Mouse (Mus musculus) C2C12 (cell line): ENCODE data around the gene Hoxa4. TPM values are rescaled to one million over a fixed set of nuclear protein-coding genes. Genes with fewer than 3 reads are reported as not detected.

Source experiments
- H3K27me3 ChIP-seq: one replicate; pipeline ENCODE4 v1.6.1; 2011; ENCODE audit not compliant: control insufficient read depth, insufficient read depth, insufficient read length
- H3K36me3 ChIP-seq: one replicate; pipeline ENCODE4 v1.6.1; 2011; ENCODE audit not compliant: control insufficient read depth, insufficient read depth
- H3K4me3 ChIP-seq: one replicate; pipeline ENCODE4 v1.5.1; 2011; ENCODE audit warnings: mild to moderate bottlenecking, control low read depth; ENCODE audit not compliant: poor library complexity, insufficient read depth, severe bottlenecking
- H3K79me2 ChIP-seq: one replicate; pipeline ENCODE4 v1.6.1; 2011; ENCODE audit not compliant: control insufficient read depth, insufficient read depth
- H3K79me3 ChIP-seq: one replicate; pipeline ENCODE4 v1.6.1; 2011; ENCODE audit warnings: low read depth, control low read depth
- H3ac ChIP-seq: one replicate; pipeline ENCODE3; 2011; ENCODE audit warnings: low read depth; ENCODE audit not compliant: control insufficient read depth, insufficient read length
- CEBPB ChIP-seq: IDR thresholded peaks from one replicate; pipeline ENCODE4 v1.6.1; 2011; ENCODE audit warnings: low read depth, mild to moderate bottlenecking, control low read depth, moderate library complexity
- CTCF ChIP-seq: IDR thresholded peaks from one replicate; pipeline ENCODE4 v1.5.1; 2011; ENCODE audit not compliant: control insufficient read depth, insufficient read depth, insufficient read length
- FOSL1 ChIP-seq: IDR thresholded peaks from one replicate; pipeline ENCODE4 v1.8.0; 2011; ENCODE audit warnings: mild to moderate bottlenecking, low read length; ENCODE audit not compliant: poor library complexity, insufficient read depth, severe bottlenecking
- MAX ChIP-seq: IDR thresholded peaks from one replicate; pipeline ENCODE4 v1.6.1; 2011; ENCODE audit warnings: mild to moderate bottlenecking, control low read depth
- MYOD1 ChIP-seq: IDR thresholded peaks from one replicate; pipeline ENCODE4 v1.6.1; 2011; ENCODE audit warnings: low read depth; ENCODE audit not compliant: control insufficient read depth, insufficient read length
- MYOG ChIP-seq: IDR thresholded peaks from one replicate; pipeline ENCODE4 v1.6.1; 2011; ENCODE audit not compliant: control insufficient read depth, insufficient read length; ENCODE audit errors: extremely low read depth
- USF1 ChIP-seq: IDR thresholded peaks from one replicate; pipeline ENCODE4 v1.6.1; 2011; ENCODE audit warnings: low read depth, mild to moderate bottlenecking, control low read depth, moderate library complexity
- long read RNA-seq, 2 experiments: library from polyadenylated mRNA; unstranded; transcript quantifications; one replicate each; pipeline ENCODE4 v2.0.0; 2019 to 2020
- polyA plus RNA-seq: library from polyadenylated mRNA; unstranded; fragments of >200 nt; fragmentation: generic; extraction: Trizol; gene quantifications from one replicate; pipeline ENCODE4 v1.2.1, GENCODE M21; 2012; ENCODE audit warnings: missing spikeins

The Hoxa4 gene
- 0.74 TPM for polyA plus RNA-seq
- long read RNA-seq, experiment 1, result 0 reads
- long read RNA-seq, experiment 2, result 0 reads

DNA sequence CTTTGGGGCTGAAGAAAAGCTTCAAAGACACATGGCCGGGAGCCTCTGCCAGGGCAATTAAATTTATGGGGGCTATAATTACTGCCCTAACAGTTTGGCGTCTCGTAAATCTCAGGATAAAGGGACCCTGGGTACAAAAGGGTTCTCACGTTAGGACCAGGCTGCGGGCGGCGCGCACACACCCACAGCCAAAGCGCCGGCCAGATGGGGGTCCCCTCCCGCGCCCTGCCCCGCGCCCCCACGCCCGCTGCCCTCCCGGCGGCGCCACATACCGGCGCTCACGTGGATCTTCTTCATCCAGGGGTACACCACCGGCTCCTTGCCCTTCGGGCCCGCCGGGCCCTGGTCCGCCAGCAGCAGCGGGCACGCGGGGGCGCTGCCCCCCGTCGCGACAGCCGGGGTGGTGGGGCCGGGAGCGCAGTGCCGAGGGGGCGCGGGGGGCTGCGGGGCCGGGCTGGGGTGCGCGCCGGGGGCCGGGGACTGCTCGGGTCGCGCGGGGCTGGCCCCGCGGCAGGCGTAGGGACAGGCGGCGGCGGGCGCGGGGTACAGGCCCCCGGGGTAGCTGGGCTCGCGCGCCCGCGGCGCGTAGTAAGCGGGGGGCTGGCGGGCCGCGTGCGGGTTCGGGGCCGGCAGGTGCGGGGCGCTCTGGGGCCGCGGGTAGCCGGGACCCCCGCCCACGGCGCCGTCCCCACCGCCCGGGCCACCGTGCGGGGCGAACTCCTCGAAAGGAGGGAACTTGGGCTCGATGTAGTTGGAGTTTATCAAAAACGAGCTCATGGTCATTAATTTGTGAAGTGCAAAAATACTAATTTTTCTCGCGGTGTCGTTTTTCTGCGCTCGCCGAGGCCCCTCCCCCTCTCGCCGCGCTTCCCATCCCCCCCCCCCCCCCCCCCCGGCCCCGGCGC, at the start of gene Hoxa4:
TSS of gene Hoxa4 (minus strand) at position 848 of the 905 bp plus-strand sequence.
- Histone ChIP-seq H3K79me3 (no peaks in the 10 kb centered on the region), H3K27me3 (no peaks in the 10 kb centered on the region), H3K79me2 (no peaks in the 10 kb centered on the region), H3K36me3 (no peaks in the 10 kb centered on the region), H3ac (peak within 1 kb of the TSS; percentile 67), H3K4me3 (peak within 1 kb of the TSS; percentile 31)
- TF ChIP-seq MYOG (no peak), CEBPB (no peak), FOSL1 (no peak), CTCF (no peak), USF1 (no peak), MAX (no peak), MYOD1 (no peak)

DNA sequence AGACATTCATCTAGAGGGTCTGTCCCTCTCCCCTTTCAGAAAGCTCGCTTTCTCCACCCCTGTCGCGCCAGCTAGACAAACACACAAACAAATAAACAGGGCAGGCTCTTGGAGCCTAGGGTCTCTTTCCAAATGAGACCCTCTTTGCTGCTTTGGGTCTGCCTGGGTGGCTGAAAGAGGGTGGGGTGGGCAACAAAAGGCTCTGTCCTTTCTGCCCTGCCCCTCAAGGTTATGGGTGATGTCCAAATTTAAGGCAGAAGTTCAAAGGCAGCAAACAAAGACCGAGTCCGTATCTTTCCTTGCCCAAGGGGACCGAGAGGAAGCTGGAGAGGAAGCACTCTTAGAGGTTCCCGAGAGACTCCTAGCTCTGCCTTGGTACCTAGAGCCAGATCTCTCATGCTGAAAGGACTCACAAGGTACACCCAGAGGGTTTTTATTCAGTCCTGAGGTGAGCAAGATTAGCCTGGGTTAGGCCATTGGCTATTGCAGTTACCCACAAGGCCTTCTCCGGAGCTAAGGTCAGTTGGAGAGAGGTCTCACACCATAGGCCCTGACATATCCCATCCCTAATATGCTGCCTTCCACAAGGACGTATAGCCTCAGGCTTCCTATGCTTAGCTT, 49.6 kb upstream of the Hoxa4 start:
- Histone ChIP-seq H3K27me3 (no peaks in the 10 kb centered on the region), H3ac (no peak overlapping the region), H3K4me3 (no peak overlapping the region), H3K36me3 (peaks cover 8% of the 10 kb centered on the region), H3K79me2 (peaks cover 100% of the 10 kb centered on the region), H3K79me3 (peaks cover 76% of the 10 kb centered on the region)
- TF ChIP-seq MYOG, result no peak
- no peak for TF ChIP-seq USF1
- no peak for TF ChIP-seq FOSL1
- no peak for TF ChIP-seq MAX
- TF ChIP-seq CEBPB, result no peak
- no peak for TF ChIP-seq CTCF
- TF ChIP-seq MYOD1, result no peak

DNA sequence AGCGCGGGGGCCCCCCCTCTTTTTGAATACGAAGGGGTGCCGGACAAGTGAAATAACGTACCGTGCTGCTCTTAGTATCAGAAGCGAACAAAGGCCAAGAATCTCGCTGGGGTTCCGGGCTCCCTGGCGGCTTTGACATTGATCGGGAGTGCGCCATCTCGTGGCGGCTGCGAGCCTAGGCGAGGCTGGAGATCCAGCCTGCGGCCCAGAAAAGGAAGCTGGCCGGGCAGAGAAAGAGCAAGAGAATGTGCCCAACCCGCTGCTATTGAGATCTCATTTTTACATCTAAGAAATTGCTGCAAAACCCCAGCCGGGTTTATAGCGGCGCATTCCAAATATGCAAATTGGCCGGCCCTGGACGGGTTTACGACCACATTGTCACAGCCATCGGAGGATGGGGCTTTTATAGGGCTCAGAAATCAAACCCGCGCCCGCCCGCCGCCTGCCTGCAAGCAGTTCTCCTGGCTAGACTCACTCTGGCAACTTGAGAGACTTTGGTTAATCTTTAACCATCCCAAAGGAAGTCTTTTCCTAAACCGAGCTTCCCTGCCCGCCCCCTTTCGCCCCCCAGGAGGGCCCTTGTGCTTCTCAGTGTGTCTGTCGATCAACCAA, 48.9 kb upstream of the Hoxa4 start, which contains the start of gene Hoxa10:
TSS of gene Hoxa10 (minus strand) at position 466 of the 612 bp plus-strand sequence.
- peak within 1 kb of the TSS; percentile 72 for H3K4me3 ChIP-seq
- peaks cover 100% of the 10 kb centered on the region for H3K79me2 ChIP-seq
- TF ChIP-seq MAX (peak; percentile 52), MYOD1 (no peak), CTCF (peak; percentile 79)
- peak within 1 kb of the TSS; percentile 83 for H3ac ChIP-seq
- H3K79me3 ChIP-seq, result peaks cover 80% of the 10 kb centered on the region
- peaks cover 8% of the 10 kb centered on the region for H3K36me3 ChIP-seq
- no peaks in the 10 kb centered on the region for H3K27me3 ChIP-seq

DNA sequence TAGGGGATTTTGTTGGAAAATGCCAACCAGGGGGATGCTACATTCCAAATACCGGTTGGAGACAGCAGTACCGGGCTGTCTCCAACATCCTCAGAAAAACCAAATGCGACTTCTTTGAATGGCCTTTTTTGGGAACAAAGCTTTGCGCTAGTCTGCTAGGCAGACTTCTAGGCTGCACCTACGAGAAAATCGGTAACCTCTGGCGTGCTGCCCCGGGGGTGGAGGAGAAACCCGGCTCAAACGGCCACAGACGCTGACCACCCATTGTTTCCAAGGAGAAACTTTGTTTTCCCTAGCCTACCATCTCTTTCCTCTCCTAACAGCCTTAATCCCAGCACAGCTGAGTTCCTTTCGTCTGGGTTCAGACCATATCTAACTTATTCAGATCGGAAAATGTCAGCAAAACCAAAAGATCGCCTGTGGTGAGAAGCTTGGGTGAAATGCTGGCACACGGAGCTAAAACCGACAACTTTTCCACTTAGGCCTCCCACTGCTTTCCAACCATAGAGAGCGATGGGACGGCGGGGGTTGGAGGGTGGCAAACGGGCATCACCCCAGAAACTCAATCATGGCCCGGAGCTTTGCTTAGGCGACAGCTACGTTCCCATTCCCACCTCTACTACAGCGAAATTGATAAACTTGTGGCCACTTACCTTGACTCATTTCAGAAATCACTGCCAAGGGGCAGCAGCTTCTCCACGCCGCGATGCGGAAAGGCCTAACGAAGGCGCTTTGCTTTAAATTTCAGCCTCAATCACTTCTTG, 48.3 kb upstream of the Hoxa4 start:
- TF ChIP-seq FOSL1 (no peak), CEBPB (no peak), MYOG (no peak), MAX (no peak), CTCF (no peak), USF1 (no peak), MYOD1 (no peak)
- Histone ChIP-seq H3K79me2 (peaks cover 100% of the 10 kb centered on the region), H3K4me3 (peak overlapping the region; percentile 72), H3ac (peak overlapping the region; percentile 83), H3K27me3 (no peaks in the 10 kb centered on the region), H3K79me3 (peaks cover 82% of the 10 kb centered on the region), H3K36me3 (peaks cover 8% of the 10 kb centered on the region)

DNA sequence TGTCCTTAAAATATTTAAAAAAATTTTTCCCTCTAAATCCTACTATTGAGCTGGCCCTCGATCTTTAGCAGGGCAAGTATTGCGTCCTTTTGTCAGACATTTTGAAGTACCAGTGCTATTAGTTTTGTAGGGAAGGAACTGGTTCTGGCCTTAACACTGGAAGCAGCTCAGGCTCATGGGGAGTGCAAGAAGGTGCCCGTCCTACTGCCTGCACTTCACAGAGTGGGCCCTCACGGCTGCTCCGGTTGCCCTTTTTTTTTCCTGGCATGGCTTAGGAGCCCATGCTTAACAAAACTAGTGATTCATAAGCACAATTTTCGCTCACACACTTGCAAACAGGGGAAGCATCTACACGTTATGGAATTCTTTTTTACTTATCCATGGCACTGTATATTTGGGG, 47.4 kb upstream of the Hoxa4 start:
- Histone ChIP-seq H3ac (peak overlapping the region; percentile 64), H3K27me3 (no peaks in the 10 kb centered on the region), H3K4me3 (peak overlapping the region; percentile 72), H3K79me2 (peaks cover 100% of the 10 kb centered on the region), H3K79me3 (peaks cover 81% of the 10 kb centered on the region), H3K36me3 (peaks cover 8% of the 10 kb centered on the region)
- no peak for TF ChIP-seq MYOG
- no peak for TF ChIP-seq FOSL1
- TF ChIP-seq MAX, result no peak
- no peak for TF ChIP-seq USF1
- TF ChIP-seq CEBPB, result no peak
- no peak for TF ChIP-seq CTCF
- TF ChIP-seq MYOD1, result no peak
